Mouse (Mus musculus) hindbrain, embryonic 15.5 days (tissue): ENCODE data around the gene Gimap3. TPM values are rescaled to one million over a fixed set of nuclear protein-coding genes. Genes with fewer than 3 reads are reported as not detected.

Experiments
- ATAC-seq: fragments of 200-750 bp; cut with Nextera tagmentation; 2 replicates; pipeline ENCODE4 v1.8.0; 2017; ENCODE audit warnings: low read depth, moderate number of reproducible peaks, moderate TSS enrichment; ENCODE audit not compliant: low FRiP score
- H3K27ac ChIP-seq: fragments of 300-500 bp; sonication (generic); replicated peaks from 2 replicates; pipeline ENCODE4 v1.5.1; 2015; ENCODE audit warnings: mild to moderate bottlenecking, inconsistent platforms
- H3K27me3 ChIP-seq: fragments of 300-500 bp; sonication (generic); 2 replicates; pipeline ENCODE4 v1.6.1; 2015; ENCODE audit warnings: control low read depth, inconsistent platforms
- H3K36me3 ChIP-seq: fragments of 300-500 bp; sonication (generic); 2 replicates; pipeline ENCODE4 v1.6.1; 2015; ENCODE audit warnings: control low read depth, inconsistent platforms
- H3K4me1 ChIP-seq: fragments of 300-500 bp; sonication (generic); replicated peaks from 2 replicates; pipeline ENCODE4 v1.6.1; 2015; ENCODE audit warnings: control low read depth, inconsistent platforms
- H3K4me2 ChIP-seq: fragments of 300-500 bp; sonication (generic); 2 replicates; pipeline ENCODE4 v1.6.1; 2015; ENCODE audit warnings: moderate library complexity, mild to moderate bottlenecking, inconsistent platforms
- H3K4me3 ChIP-seq: fragments of 300-500 bp; sonication (generic); 2 replicates; pipeline ENCODE4 v1.5.1; 2015; ENCODE audit warnings: mild to moderate bottlenecking, inconsistent platforms
- H3K9ac ChIP-seq: fragments of 300-500 bp; sonication (generic); 2 replicates; pipeline ENCODE4 v1.6.1; 2015; ENCODE audit warnings: inconsistent platforms
- H3K9me3 ChIP-seq: fragments of 300-500 bp; sonication (generic); 2 replicates; pipeline ENCODE4 v1.6.1; 2016; ENCODE audit warnings: control low read depth, inconsistent platforms
- WGBS: fragments of 180-500 bp; shearing (Covaris S2); methylation state at CpG from one replicate; pipeline ENCODE4 v1.1.7; 2015; 5-methylcytosine and 5-hydroxymethylcytosine counted together
- polyA plus RNA-seq: library from polyadenylated mRNA; unstranded; fragments of >200 nt; fragmentation: Nextera tagmentation; extraction: Ambion mirVana; gene quantifications from 2 replicates; pipeline ENCODE4 v1.2.1, GENCODE M21; 2015

The Gimap3 gene
- polyA plus RNA-seq, 1 experiment from 2014 or later = not detected

- Histone ChIP-seq H3K27me3 (no peaks in the 10 kb centered on the region), H3K4me1 (no peaks in the 10 kb centered on the region; the same call in 1 of the 2 replicates), H3K9me3 (no peaks in the 10 kb centered on the region), H3K9ac (no peak overlapping the region), H3K4me3 (no peak overlapping the region), H3K4me2 (no peak overlapping the region), H3K36me3 (no peaks in the 10 kb centered on the region), H3K27ac (no peak overlapping the region)
- WGBS = 10% methylated on average over 8 of the region's 8 CpGs
- ATAC-seq = peak; percentile 79
These were observed 1.4 kb upstream of the Gimap3 start for GRCm38 (mm10) chr6:48772030-48772429.

DNA sequence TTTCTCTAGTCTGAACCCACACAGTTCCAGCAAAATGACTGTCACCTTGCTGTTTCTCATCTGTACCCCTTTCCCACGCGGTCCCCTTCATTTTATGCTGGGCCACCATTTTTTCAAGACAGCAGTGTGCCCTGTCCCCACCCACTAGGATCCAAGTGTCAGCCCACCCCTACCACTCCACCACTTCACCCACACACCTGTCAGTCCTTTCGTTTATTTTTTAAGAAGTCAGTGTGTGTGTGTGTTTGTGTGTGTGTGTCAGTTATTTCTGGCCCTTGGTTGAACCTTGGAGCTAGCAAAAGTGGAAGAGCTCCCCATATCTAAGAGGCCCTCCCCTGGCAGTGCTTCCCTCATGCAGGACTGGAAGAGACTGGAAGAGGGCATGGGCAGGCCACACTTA, 1.7 kb downstream of the Gimap3 start:
- H3K27ac ChIP-seq = no peak overlapping the region
- ATAC-seq = no peak
- 90% methylated on average over 3 of the region's 3 CpGs for WGBS

GRCm38 (mm10) chr6:48768178-48768869, 2.3 kb downstream of the Gimap3 start:
- Histone ChIP-seq H3K9ac (no peak overlapping the region), H3K4me1 (no peaks in the 10 kb centered on the region; the same call in 1 of the 2 replicates), H3K4me2 (no peak overlapping the region), H3K36me3 (no peaks in the 10 kb centered on the region), H3K4me3 (no peak overlapping the region), H3K27ac (no peak overlapping the region), H3K27me3 (no peaks in the 10 kb centered on the region), H3K9me3 (no peaks in the 10 kb centered on the region)
- WGBS = 74% methylated on average over 9 of the region's 9 CpGs
- ATAC-seq = no peak

More for the DNA sequence above, 1.7 kb downstream of the Gimap3 start:
- no peaks in the 10 kb centered on the region for H3K27me3 ChIP-seq
- no peak overlapping the region for H3K9ac ChIP-seq
- no peak overlapping the region for H3K4me3 ChIP-seq
- H3K4me2 ChIP-seq = no peak overlapping the region
- H3K4me1 ChIP-seq = no peaks in the 10 kb centered on the region; the same call in 1 of the 2 replicates
- H3K9me3 ChIP-seq = no peaks in the 10 kb centered on the region
- no peaks in the 10 kb centered on the region for H3K36me3 ChIP-seq

GRCm38 (mm10) chr6:48764496-48764895, 6.2 kb downstream of the Gimap3 start:
- H3K4me3 ChIP-seq = no peak overlapping the region
- no peak for ATAC-seq
- H3K4me2 ChIP-seq = no peak overlapping the region
- H3K27me3 ChIP-seq = no peaks in the 10 kb centered on the region
- no peak overlapping the region for H3K9ac ChIP-seq
- no peaks in the 10 kb centered on the region for H3K4me1 ChIP-seq
- H3K36me3 ChIP-seq = no peaks in the 10 kb centered on the region
- no peak overlapping the region for H3K27ac ChIP-seq
- 98% methylated on average over 10 of the region's 10 CpGs for WGBS
- no peaks in the 10 kb centered on the region for H3K9me3 ChIP-seq

DNA sequence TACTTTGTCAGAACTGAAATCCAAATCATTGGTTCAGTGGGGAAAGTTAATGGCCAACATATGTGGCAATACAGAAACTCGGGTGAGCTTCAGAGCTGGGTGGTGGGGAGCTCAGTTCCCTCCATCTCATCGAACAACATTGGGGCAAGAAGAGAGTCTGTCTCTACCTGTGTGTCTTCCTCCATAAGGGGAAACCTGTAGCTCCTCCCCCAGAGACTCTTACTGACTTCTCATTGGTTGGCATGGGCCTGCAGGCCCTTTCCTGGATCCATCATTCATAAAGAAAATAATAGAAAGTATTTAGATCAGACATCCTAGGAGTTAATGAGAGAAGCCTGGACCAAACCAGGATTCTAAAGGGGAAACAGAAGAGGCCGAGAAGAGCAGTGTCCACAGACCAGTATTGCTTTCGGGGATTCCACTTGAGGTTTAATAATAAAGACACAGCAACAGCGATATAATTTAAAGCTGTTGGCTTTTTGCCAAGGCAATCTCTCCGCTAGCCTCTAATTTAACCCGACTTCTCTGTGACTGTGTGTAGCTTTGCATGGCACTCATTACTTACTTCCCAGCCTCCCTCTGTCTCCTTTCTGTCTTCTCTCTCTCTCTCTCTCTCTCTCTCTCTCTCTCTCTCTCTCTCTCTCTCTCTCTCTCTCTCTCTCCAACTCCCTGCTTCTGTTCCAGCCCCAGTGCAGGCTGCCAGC, 6.9 kb downstream of the Gimap3 start:
- no peak for ATAC-seq
- no peaks in the 10 kb centered on the region for H3K36me3 ChIP-seq
- no peak overlapping the region for H3K27ac ChIP-seq
- H3K27me3 ChIP-seq = no peaks in the 10 kb centered on the region
- no peak overlapping the region for H3K9ac ChIP-seq
- H3K4me1 ChIP-seq = no peaks in the 10 kb centered on the region
- H3K4me3 ChIP-seq = no peak overlapping the region
- 69% methylated on average over 7 of the region's 7 CpGs for WGBS
- H3K9me3 ChIP-seq = no peaks in the 10 kb centered on the region
- no peak overlapping the region for H3K4me2 ChIP-seq

GRCm38 (mm10) chr6:48747091-48747966, 23.3 kb downstream of the Gimap3 start:
- H3K27ac ChIP-seq = no peak overlapping the region
- H3K4me3 ChIP-seq = no peak overlapping the region
- peaks cover 14% of the 10 kb centered on the region for H3K27me3 ChIP-seq
- H3K4me1 ChIP-seq = peaks cover 11% of the 10 kb centered on the region; the same call in 1 of the 2 replicates
- ATAC-seq = no peak
- H3K9me3 ChIP-seq = no peaks in the 10 kb centered on the region
- no peak overlapping the region for H3K4me2 ChIP-seq
- no peaks in the 10 kb centered on the region for H3K36me3 ChIP-seq
- H3K9ac ChIP-seq = no peak overlapping the region
- 79% methylated on average over 7 of the region's 7 CpGs for WGBS

GRCm38 (mm10) chr6:48745959-48746889, 24.4 kb downstream of the Gimap3 start, which contains the start of gene Gimap5:
Gene Gimap5, plus strand, starts transcription at chr6:48746197.
- H3K4me3 ChIP-seq = no peak within 1 kb of the TSS

GRCm38 (mm10) chr6:48745490-48745889, 25.2 kb downstream of the Gimap3 start:
- Histone ChIP-seq H3K4me1 (peaks cover 18% of the 10 kb centered on the region; the same call in 1 of the 2 replicates), H3K27me3 (peaks cover 25% of the 10 kb centered on the region), H3K9me3 (no peaks in the 10 kb centered on the region), H3K4me2 (no peak overlapping the region), H3K4me3 (no peak overlapping the region), H3K27ac (no peak overlapping the region), H3K9ac (no peak overlapping the region), H3K36me3 (no peaks in the 10 kb centered on the region)
- 61% methylated on average over 2 of the region's 2 CpGs for WGBS
- ATAC-seq = no peak

More at GRCm38 (mm10) chr6:48745959-48746889, 24.4 kb downstream of the Gimap3 start, which contains the start of gene Gimap5:
- Histone ChIP-seq H3K9me3 (no peaks in the 10 kb centered on the region), H3K4me2 (no peak within 1 kb of the TSS), H3K9ac (no peak within 1 kb of the TSS), H3K36me3 (no peaks in the 10 kb centered on the region), H3K4me1 (peaks cover 18% of the 10 kb centered on the region; the same call in 1 of the 2 replicates), H3K27ac (no peak within 1 kb of the TSS), H3K27me3 (peaks cover 23% of the 10 kb centered on the region)
- ATAC-seq = no peak
- WGBS = 44% methylated on average over 16 of the region's 16 CpGs

- Histone ChIP-seq H3K4me2 (peak overlapping the region; percentile 97), H3K27me3 (peaks cover 25% of the 10 kb centered on the region), H3K9ac (peak overlapping the region; percentile 56), H3K9me3 (no peaks in the 10 kb centered on the region), H3K4me3 (peak overlapping the region; percentile 60), H3K4me1 (peaks cover 18% of the 10 kb centered on the region; the same call in 1 of the 2 replicates), H3K36me3 (no peaks in the 10 kb centered on the region), H3K27ac (peak overlapping the region; percentile 70)
- peak; percentile 80 for ATAC-seq
- 2% methylated on average over 52 of the region's 52 CpGs for WGBS
These were observed 28.0 kb downstream of the Gimap3 start for GRCm38 (mm10) chr6:48742422-48743351.

DNA sequence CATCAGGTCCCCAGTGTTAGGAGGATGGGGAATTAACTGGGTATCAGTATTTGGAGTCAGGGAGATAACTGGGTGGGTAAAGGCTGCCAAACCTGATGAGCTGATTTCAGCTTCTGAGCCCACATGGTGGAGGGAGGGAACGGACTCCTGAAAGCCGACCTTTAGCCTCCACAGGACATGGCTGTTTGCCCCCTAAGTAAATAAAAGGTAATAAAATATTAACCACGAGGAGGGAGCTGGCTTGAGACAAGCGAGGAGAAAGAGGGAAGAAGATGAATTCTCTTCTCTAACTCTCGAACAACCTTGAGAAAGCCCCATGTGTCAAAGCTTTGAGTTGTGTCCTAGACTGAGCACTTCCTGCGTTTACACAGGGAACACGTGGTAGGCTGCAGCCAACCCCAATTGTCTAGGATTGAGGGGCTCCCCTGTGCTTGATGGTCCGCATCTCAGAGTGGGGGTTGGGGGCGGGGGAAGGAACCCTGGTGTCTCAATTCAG, 28.9 kb downstream of the Gimap3 start:
- Histone ChIP-seq H3K27me3 (peaks cover 25% of the 10 kb centered on the region), H3K36me3 (no peaks in the 10 kb centered on the region), H3K9me3 (no peaks in the 10 kb centered on the region), H3K27ac (no peak overlapping the region), H3K4me1 (peaks cover 18% of the 10 kb centered on the region; the same call in 1 of the 2 replicates), H3K4me2 (peak overlapping the region; percentile 97), H3K4me3 (peak overlapping the region; percentile 60), H3K9ac (no peak overlapping the region)
- peak; percentile 72; the same call in 1 of the 2 replicates for ATAC-seq
- 23% methylated on average over 9 of the region's 9 CpGs for WGBS
